Mouse (Mus musculus): ENCODE data around the gene Pnpla2. TPM values are rescaled to one million over a fixed set of nuclear protein-coding genes. Genes with fewer than 3 reads are reported as not detected.
A peak's percentile ranks its signal among the peaks of the same experiment; 100 is the strongest.

The Pnpla2 gene
- polyA plus RNA-seq, 1 experiment from 2014 or later: 26.3 TPM

- DNase-seq: peak; percentile 100
- no peaks in the 10 kb centered on the region for H3K27me3 ChIP-seq (ENCODE audit: insufficient read depth, low read length)
- under 1% methylated on average over 51 of the region's 56 CpGs for WGBS
- peak within 1 kb of the TSS; percentile 81 for H3K9ac ChIP-seq
- peaks cover 22% of the 10 kb centered on the region for H3K36me3 ChIP-seq (ENCODE audit: insufficient read depth)
- TF ChIP-seq CTCF (IDR thresholded peaks at IDR 0.05; ENCODE audit: low read depth): peak; percentile 47
- H3K27ac ChIP-seq (ENCODE audit: low read depth): peak within 1 kb of the TSS; percentile 75
- H3K4me3 ChIP-seq (ENCODE audit: low read depth, low read length): peak within 1 kb of the TSS; percentile 77
- ATAC-seq (ENCODE audit: insufficient read depth): peak; percentile 93
- no peaks in the 10 kb centered on the region for H3K9me3 ChIP-seq (ENCODE audit: low read depth, low read length)
- H3K4me2 ChIP-seq: peak within 1 kb of the TSS; percentile 92
- peaks cover 4% of the 10 kb centered on the region; the same call in 1 of the 2 replicates for H3K4me1 ChIP-seq (ENCODE audit: insufficient read depth)
Observed at GRCm38 (mm10) chr7:141413809-141414584, 41.0 kb upstream of the Pnpla2 start, which contains the start of gene Gatd1. Gatd1 (minus strand) TSS chr7:141414136.

DNA sequence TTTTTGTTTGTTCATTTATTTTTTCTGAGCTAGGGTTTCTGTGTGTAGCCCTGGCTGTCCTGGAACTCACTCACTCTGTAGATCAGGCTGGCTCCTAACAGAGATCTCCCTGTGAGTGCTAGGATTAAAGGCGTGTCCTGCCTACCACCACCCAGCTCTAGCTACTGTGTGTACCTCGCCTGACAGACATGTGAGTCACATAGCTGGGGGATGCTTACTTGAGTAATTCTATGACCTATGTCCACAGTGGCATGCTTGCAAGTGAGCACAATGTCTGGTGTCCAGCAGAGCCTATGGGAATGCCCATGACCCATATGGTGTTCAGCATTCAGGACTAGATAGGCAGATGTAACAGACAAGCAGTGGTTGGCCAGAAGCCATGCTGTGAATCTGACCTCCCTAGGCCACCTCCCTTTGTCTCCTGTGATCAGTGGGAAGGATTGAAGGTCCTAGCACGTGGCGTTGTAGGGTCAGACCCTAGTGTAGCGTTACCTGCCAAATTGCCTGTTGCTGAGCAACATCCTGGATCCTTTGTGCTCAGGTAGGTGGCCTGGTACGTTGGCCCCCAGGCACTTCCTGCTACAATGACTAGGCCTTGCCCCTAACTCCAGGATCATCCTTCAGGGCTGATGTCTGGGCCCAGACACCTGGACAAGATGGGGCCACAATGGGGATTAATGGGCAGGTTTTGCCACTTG is 38.7 kb upstream of the Pnpla2 start:
- no peaks in the 10 kb centered on the region for H3K27me3 ChIP-seq (ENCODE audit: insufficient read depth, low read length)
- no peak overlapping the region for H3K4me3 ChIP-seq (ENCODE audit: low read depth, low read length)
- DNase-seq (no peak), ATAC-seq (ENCODE audit: insufficient read depth) (no peak)
- no peak overlapping the region for H3K9ac ChIP-seq
- 80% methylated on average over 6 of the region's 6 CpGs for WGBS
- H3K36me3 ChIP-seq (ENCODE audit: insufficient read depth): 0 out of 2 replicates have a peak, but pooled peaks cover 3% of the 10 kb centered on the region
- no peak for TF ChIP-seq CTCF (IDR thresholded peaks at IDR 0.05; ENCODE audit: low read depth)
- no peak overlapping the region for H3K4me2 ChIP-seq
- H3K4me1 ChIP-seq (ENCODE audit: insufficient read depth): peaks cover 4% of the 10 kb centered on the region; the same call in 1 of the 2 replicates
- H3K9me3 ChIP-seq (ENCODE audit: low read depth, low read length): no peaks in the 10 kb centered on the region
- no peak overlapping the region for H3K27ac ChIP-seq (ENCODE audit: low read depth)

DNA sequence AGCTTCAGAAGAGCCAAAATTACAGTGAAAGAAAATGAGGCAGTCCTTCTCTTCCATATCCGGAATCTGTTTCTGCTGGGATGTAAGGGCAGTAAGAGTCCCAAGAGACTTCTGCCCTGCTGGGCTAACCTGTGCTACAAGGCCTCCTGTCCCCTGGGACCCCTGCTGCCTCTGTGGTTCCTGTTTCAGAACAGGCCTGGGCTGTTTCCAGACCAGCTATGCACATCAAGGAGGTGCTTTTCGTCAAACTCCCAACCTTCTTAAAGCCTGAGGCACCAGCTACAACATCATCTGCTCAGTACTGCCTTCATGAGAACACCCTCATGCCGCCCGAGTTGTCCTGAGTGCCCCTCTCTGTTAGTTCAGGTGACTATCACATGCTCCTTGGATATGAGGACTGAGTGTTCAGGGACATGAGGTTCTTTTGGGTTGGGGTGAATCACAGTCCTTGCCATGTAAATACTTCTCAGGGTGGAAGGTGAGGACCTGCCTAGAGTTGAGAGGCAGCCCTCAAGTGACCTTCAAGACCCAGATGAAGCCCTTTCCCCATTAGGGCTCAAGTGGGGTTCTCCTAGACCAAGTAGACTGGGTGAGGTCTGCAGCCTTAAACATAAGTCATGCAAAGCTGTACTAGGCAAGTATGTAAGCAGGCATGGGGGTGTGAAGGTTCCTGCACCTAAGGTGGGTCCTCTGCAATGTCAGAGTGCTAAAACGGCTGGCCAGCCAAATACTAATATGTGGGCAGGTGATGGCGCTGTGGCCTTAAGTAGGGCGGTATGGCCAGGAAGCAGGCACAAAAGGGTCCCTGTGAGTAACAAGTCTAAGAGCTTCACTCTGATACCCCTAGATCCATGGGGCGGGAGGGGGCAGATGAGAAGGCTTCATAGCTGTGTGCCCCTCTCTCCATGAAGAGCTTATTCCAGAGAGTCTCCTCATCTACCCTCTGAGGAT is 37.0 kb upstream of the Pnpla2 start:
- peaks cover 2% of the 10 kb centered on the region; the same call in 1 of the 2 replicates for H3K4me1 ChIP-seq (ENCODE audit: insufficient read depth)
- no peak for TF ChIP-seq CTCF (IDR thresholded peaks at IDR 0.05; ENCODE audit: low read depth)
- ATAC-seq (ENCODE audit: insufficient read depth): no peak
- H3K27ac ChIP-seq (ENCODE audit: low read depth): no peak overlapping the region
- H3K9ac ChIP-seq: no peak overlapping the region
- no peak overlapping the region for H3K4me2 ChIP-seq
- no peak for DNase-seq
- no peaks in the 10 kb centered on the region for H3K9me3 ChIP-seq (ENCODE audit: low read depth, low read length)
- no peak overlapping the region for H3K4me3 ChIP-seq (ENCODE audit: low read depth, low read length)
- H3K27me3 ChIP-seq (ENCODE audit: insufficient read depth, low read length): no peaks in the 10 kb centered on the region
- WGBS: 63% methylated on average over 8 of the region's 8 CpGs
- H3K36me3 ChIP-seq (ENCODE audit: insufficient read depth): no peaks in the 10 kb centered on the region

DNA sequence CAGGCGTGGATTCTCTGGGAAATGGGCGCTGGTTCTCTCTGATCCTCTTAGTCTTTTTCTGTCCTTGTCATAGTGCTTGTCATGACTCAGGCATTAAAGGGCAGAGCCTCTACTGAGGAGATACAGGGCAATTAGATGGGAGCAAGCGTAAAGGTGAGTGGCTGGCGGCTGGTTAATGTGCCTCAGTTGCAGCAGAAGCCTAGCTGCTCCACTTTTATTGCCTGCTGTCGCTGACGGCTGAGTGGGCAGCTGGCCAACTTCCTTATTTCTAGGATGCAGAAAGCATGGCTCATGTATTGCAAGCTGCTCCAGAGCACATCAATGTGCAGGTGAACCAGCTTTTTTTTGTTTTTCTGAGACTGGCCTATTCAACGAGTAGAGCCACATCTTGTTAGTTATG is 36.0 kb upstream of the Pnpla2 start:
- Histone ChIP-seq H3K9ac (no peak overlapping the region), H3K9me3 (ENCODE audit: low read depth, low read length) (no peaks in the 10 kb centered on the region), H3K36me3 (ENCODE audit: insufficient read depth) (no peaks in the 10 kb centered on the region), H3K27ac (ENCODE audit: low read depth) (no peak overlapping the region), H3K27me3 (ENCODE audit: insufficient read depth, low read length) (no peaks in the 10 kb centered on the region), H3K4me1 (ENCODE audit: insufficient read depth) (no peaks in the 10 kb centered on the region), H3K4me3 (ENCODE audit: low read depth, low read length) (no peak overlapping the region), H3K4me2 (no peak overlapping the region)
- TF ChIP-seq CTCF (IDR thresholded peaks at IDR 0.05; ENCODE audit: low read depth): no peak
- ATAC-seq (ENCODE audit: insufficient read depth) (no peak), DNase-seq (peak; percentile 62)
- WGBS: 57% methylated on average over 7 of the region's 7 CpGs

- ATAC-seq (ENCODE audit: insufficient read depth) (no peak), DNase-seq (no peak)
- no peak overlapping the region for H3K27ac ChIP-seq (ENCODE audit: low read depth)
- no peaks in the 10 kb centered on the region for H3K4me1 ChIP-seq (ENCODE audit: insufficient read depth)
- no peaks in the 10 kb centered on the region for H3K36me3 ChIP-seq (ENCODE audit: insufficient read depth)
- no peak overlapping the region for H3K4me2 ChIP-seq
- no peak for TF ChIP-seq CTCF (IDR thresholded peaks at IDR 0.05; ENCODE audit: low read depth)
- H3K27me3 ChIP-seq (ENCODE audit: insufficient read depth, low read length): no peaks in the 10 kb centered on the region
- WGBS: 68% methylated on average over 9 of the region's 9 CpGs
- H3K9ac ChIP-seq: no peak overlapping the region
- H3K4me3 ChIP-seq (ENCODE audit: low read depth, low read length): no peak overlapping the region
- no peaks in the 10 kb centered on the region for H3K9me3 ChIP-seq (ENCODE audit: low read depth, low read length)
Observed at GRCm38 (mm10) chr7:141420030-141420702, 34.8 kb upstream of the Pnpla2 start.

- no peak for ATAC-seq (ENCODE audit: insufficient read depth)
- Histone ChIP-seq H3K9ac (no peak overlapping the region), H3K9me3 (ENCODE audit: low read depth, low read length) (no peaks in the 10 kb centered on the region), H3K4me2 (no peak overlapping the region), H3K4me3 (ENCODE audit: low read depth, low read length) (no peak overlapping the region), H3K27me3 (ENCODE audit: insufficient read depth, low read length) (no peaks in the 10 kb centered on the region), H3K4me1 (ENCODE audit: insufficient read depth) (no peaks in the 10 kb centered on the region), H3K27ac (ENCODE audit: low read depth) (no peak overlapping the region), H3K36me3 (ENCODE audit: insufficient read depth) (no peaks in the 10 kb centered on the region)
- 67% methylated on average over 4 of the region's 4 CpGs for WGBS
- TF ChIP-seq CTCF (IDR thresholded peaks at IDR 0.05; ENCODE audit: low read depth): no peak
- no peak for DNase-seq
Observed at GRCm38 (mm10) chr7:141423811-141424210, 31.2 kb upstream of the Pnpla2 start.

Data from lung, embryonic 14.5 days (tissue).